Mouse (Mus musculus): ENCODE measurements around the gene Ldb2. TPM values are rescaled to one million over a fixed set of nuclear protein-coding genes. Genes with fewer than 3 reads are reported as not detected.

Gene Ldb2
- total RNA-seq, 2 experiments from 2014 or later: 6.4 to 10.7 TPM

GRCm38 (mm10) chr5:44579899-44580459 lies 219.5 kb downstream of the Ldb2 start:
- no peak for DNase-seq (ENCODE audit: low spot score)
- intact Hi-C loops (cut with DNase I): no loop called here

GRCm38 (mm10) chr5:44576682-44577349 lies 222.7 kb downstream of the Ldb2 start:
- intact Hi-C loops (cut with DNase I): no loop called here
- DNase-seq (ENCODE audit: low spot score): no peak

- intact Hi-C loops (cut with DNase I): no loop called here
- DNase-seq (ENCODE audit: low spot score): no peak
Measured at GRCm38 (mm10) chr5:44574681-44575080, 224.8 kb downstream of the Ldb2 start.

GRCm38 (mm10) chr5:44553765-44554352 lies 245.6 kb downstream of the Ldb2 start:
- DNase-seq (ENCODE audit: low spot score): no peak
- intact Hi-C loops (cut with DNase I): no loop called here

GRCm38 (mm10) chr5:44553155-44553554 lies 246.3 kb downstream of the Ldb2 start:
- no peak for DNase-seq (ENCODE audit: low spot score)
- intact Hi-C loops (cut with DNase I): no loop called here

GRCm38 (mm10) chr5:44552121-44552520 lies 247.4 kb downstream of the Ldb2 start:
- intact Hi-C loops (cut with DNase I): no loop called here
- DNase-seq (ENCODE audit: low spot score): no peak

GRCm38 (mm10) chr5:44548468-44548867 lies 251.0 kb downstream of the Ldb2 start:
- DNase-seq (ENCODE audit: low spot score): no peak
- intact Hi-C loops (cut with DNase I): no loop called here

- DNase-seq (ENCODE audit: low spot score): no peak
- intact Hi-C loops (cut with DNase I): no loop called here
Measured at GRCm38 (mm10) chr5:44543472-44544132, 255.9 kb downstream of the Ldb2 start.

- intact Hi-C loops (cut with DNase I): no loop called here
Measured at GRCm38 (mm10) chr5:44541748-44542147, 257.7 kb downstream of the Ldb2 start.

GRCm38 (mm10) chr5:44538687-44539086 lies 260.8 kb downstream of the Ldb2 start:
- intact Hi-C loops (cut with DNase I): no loop called here
- DNase-seq (ENCODE audit: low spot score): no peak

More at GRCm38 (mm10) chr5:44541748-44542147, 257.7 kb downstream of the Ldb2 start:
- DNase-seq (ENCODE audit: low spot score): no peak

- intact Hi-C loops (cut with DNase I): no loop called here
- peak; percentile 2 for DNase-seq (ENCODE audit: low spot score)
Measured at GRCm38 (mm10) chr5:44538000-44538395, 261.5 kb downstream of the Ldb2 start.

GRCm38 (mm10) chr5:44537316-44537999 lies 262.0 kb downstream of the Ldb2 start:
- intact Hi-C loops (cut with DNase I): no loop called here
- no peak for DNase-seq (ENCODE audit: low spot score)

- intact Hi-C loops (cut with DNase I): no loop called here
- no peak for DNase-seq (ENCODE audit: low spot score)
Measured at GRCm38 (mm10) chr5:44529466-44529865, 270.0 kb downstream of the Ldb2 start.

GRCm38 (mm10) chr5:44529001-44529400 lies 270.5 kb downstream of the Ldb2 start:
- no peak for DNase-seq (ENCODE audit: low spot score)
- intact Hi-C loops (cut with DNase I): no loop called here

- DNase-seq (ENCODE audit: low spot score): no peak
- intact Hi-C loops (cut with DNase I): no loop called here
Measured at GRCm38 (mm10) chr5:44505221-44505620, 294.3 kb downstream of the Ldb2 start.

- no peak for DNase-seq (ENCODE audit: low spot score)
- intact Hi-C loops (cut with DNase I): no loop called here
Measured at GRCm38 (mm10) chr5:44504786-44505185, 294.7 kb downstream of the Ldb2 start.

GRCm38 (mm10) chr5:44498229-44498628 lies 301.3 kb downstream of the Ldb2 start:
- DNase-seq (ENCODE audit: low spot score): no peak
- intact Hi-C loops (cut with DNase I): no loop called here

GRCm38 (mm10) chr5:44496854-44497253 lies 302.6 kb downstream of the Ldb2 start:
- DNase-seq (ENCODE audit: low spot score): no peak
- intact Hi-C loops (cut with DNase I): no loop called here

GRCm38 (mm10) chr5:44495092-44495491 lies 304.4 kb downstream of the Ldb2 start:
- intact Hi-C loops (cut with DNase I): no loop called here
- DNase-seq (ENCODE audit: low spot score): peak; percentile 55

GRCm38 (mm10) chr5:44494133-44494532 lies 305.3 kb downstream of the Ldb2 start:
- peak; percentile 12 for DNase-seq (ENCODE audit: low spot score)
- intact Hi-C loops (cut with DNase I): loop anchor here (5.0 kb wide), 2 partner anchors 133 to 213 kb away; no protein-coding TSS in a partner anchor
